Mouse (Mus musculus): Measurements from ENCODE around the gene Hist1h3e. TPM values are rescaled to one million over a fixed set of nuclear protein-coding genes. Genes with fewer than 3 reads are reported as not detected.
"Not testable (repeated sequence)": the region's sequence is repeated elsewhere in the genome, so short reads cannot be mapped to it uniquely, and the experiment has no call there.

Gene Hist1h3e
- polyA plus RNA-seq, 1 experiment from 2014 or later, result 3.5 TPM

DNA sequence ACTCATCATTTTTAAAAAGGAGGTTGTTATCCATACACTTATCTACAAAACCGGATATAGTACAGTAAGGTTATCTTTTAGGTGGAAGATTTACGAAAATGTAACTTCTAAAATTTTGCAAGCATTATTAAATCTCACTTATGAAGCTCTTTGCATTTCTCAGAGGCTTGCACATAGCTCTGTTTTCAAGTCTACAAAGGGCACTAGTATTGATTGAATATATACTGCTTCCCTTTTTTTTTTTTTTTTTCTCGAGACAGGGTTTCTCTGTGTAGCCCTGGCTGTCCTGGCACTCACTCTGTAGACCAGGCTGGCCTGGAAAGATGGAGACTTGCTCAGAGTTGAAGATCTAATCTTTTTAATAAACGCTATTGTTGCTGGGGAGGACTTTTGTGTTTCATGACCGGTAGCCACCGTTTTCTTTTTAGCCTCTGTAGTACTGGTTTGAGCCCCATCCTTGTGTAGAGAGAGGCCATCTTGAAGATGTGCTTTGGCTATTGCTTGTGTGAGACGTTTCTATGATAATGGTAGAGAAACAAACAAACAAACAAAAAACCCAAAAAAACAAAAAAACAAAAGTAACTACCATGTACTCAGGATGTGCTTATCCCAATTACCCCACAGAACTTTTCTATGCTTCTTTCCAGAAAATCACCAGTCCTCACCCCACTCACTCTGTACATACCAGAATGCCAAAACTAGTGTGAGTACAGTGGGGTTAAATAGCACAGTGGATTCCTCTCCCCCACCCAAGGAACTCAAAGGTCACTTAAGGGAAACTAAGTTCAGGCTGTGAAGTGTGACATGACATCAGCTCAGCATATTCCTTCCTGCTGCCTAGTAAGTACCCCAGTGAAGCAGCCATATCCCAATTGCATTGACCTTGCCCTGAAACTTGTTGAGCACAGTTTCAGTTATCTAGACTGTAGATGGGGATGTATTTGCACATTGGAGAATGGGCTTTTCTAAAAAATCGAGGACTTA is 9.9 kb downstream of the Hist1h3e start:
- WGBS, result 53% methylated on average over 8 of the region's 8 CpGs
- Histone ChIP-seq H3K27me3 (replicated peaks) (no peaks in the 10 kb centered on the region), H3K27ac (peak overlapping the region; percentile 92), H3K9ac (0 out of 2 replicates have a peak overlapping the region, but pooled peaks have one; percentile 30), H3K36me3 (no peaks in the 10 kb centered on the region), H3K4me3 (replicated peaks) (peak overlapping the region; percentile 44), H3K4me2 (replicated peaks) (peak overlapping the region; percentile 61), H3K9me3 (no peaks in the 10 kb centered on the region), H3K4me1 (replicated peaks) (peaks cover 3% of the 10 kb centered on the region)
- ATAC-seq, result no peak

DNA sequence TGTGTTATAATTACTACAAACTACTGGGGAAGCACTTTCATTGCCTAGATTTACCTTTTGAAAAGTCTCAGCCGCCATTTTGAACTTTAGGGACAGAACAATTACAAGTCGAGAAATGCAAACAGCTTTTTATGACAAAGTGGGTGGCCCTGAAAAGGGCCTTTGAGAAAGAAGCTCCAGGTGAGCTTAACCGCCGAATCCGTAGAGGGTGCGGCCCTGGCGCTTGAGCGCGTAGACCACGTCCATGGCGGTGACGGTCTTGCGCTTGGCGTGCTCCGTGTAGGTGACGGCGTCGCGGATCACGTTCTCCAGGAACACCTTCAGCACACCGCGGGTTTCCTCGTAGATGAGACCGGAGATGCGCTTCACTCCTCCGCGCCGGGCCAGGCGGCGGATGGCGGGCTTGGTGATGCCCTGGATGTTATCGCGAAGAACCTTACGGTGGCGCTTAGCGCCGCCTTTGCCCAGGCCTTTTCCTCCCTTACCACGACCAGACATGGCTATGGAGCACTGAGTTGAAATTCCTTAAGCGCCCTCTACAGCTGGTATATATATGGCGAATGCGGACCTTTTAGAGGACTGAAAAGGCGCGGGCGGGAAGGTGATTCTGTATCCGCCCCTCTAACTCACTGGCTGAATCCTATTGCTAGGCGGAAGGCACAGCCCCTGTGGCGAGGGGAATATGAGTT is 10.9 kb downstream of the Hist1h3e start, which contains the start of gene Hist1h4f:
Hist1h4f (minus strand) TSS at position 503 of the 689 bp plus-strand sequence.
- peak; percentile 84 for ATAC-seq
- WGBS, result under 1% methylated on average over 47 of the region's 47 CpGs

DNA sequence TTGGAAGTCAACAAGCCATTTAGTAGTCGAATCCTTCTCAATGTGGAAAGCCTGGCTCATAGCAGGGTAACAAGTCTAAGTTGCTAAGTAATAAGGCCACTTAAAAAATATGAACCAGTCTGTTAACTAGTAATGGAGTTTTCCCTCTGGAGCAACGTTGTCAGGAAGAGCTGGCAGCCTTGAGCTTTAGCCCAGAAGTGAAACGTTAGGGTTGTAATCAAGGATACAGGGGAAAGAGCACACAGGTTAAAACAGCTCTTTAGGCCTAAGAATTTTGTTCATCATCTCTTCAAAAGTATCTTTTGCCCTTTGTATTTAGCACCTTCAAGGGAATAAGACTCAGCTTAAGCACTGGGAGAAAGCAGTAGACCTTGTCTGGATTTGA is 11.4 kb downstream of the Hist1h3e start:
- H3K4me1 ChIP-seq (replicated peaks), result no peaks in the 10 kb centered on the region; the same call in 1 of the 2 replicates
- peak overlapping the region; percentile 36 for H3K9ac ChIP-seq
- peak overlapping the region; percentile 61 for H3K4me2 ChIP-seq (replicated peaks)
- H3K4me3 ChIP-seq (replicated peaks), result peak overlapping the region; percentile 44
- WGBS, result 5% methylated on average over 3 of the region's 3 CpGs
- peak overlapping the region; percentile 92 for H3K27ac ChIP-seq
- H3K36me3 ChIP-seq, result no peaks in the 10 kb centered on the region
- ATAC-seq, result no peak
- no peaks in the 10 kb centered on the region for H3K27me3 ChIP-seq (replicated peaks)
- H3K9me3 ChIP-seq, result no peaks in the 10 kb centered on the region

More for the DNA sequence above, 10.9 kb downstream of the Hist1h3e start, which contains the start of gene Hist1h4f:
- H3K9me3 ChIP-seq; H3K4me1 ChIP-seq (replicated peaks); H3K36me3 ChIP-seq; H3K27me3 ChIP-seq (replicated peaks): not testable (repeated sequence)
- Histone ChIP-seq H3K27ac (peak within 1 kb of the TSS; percentile 92), H3K4me3 (replicated peaks) (peak within 1 kb of the TSS; percentile 44), H3K9ac (peak within 1 kb of the TSS; percentile 36), H3K4me2 (replicated peaks) (peak within 1 kb of the TSS; percentile 61)

DNA sequence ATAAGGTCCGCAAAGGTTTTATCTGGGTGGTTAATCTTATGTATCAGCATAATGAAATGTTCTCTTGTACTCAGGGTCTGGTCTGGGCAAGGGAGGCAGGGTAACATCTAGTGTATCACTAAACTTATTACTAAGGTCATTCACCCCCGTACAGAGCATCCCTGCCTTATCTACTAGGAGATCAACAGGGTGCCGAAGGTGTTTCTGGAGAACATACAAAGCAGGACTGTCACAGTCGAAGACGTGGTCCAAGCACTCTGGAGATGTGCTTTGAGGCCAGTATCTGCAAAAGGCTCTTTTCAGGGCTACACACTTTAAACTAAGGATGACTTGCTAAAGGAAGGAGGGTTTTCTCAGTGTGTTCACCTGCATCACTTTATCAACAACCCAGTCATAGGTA is 15.5 kb downstream of the Hist1h3e start:
- H3K27ac ChIP-seq, result no peak overlapping the region
- H3K27me3 ChIP-seq (replicated peaks), result no peaks in the 10 kb centered on the region
- no peak for ATAC-seq
- H3K4me3 ChIP-seq (replicated peaks), result no peak overlapping the region
- no peaks in the 10 kb centered on the region for H3K9me3 ChIP-seq
- H3K36me3 ChIP-seq, result no peaks in the 10 kb centered on the region
- H3K4me1 ChIP-seq (replicated peaks), result no peaks in the 10 kb centered on the region
- H3K9ac ChIP-seq, result no peak overlapping the region
- no peak overlapping the region for H3K4me2 ChIP-seq (replicated peaks)
- 56% methylated on average over 5 of the region's 5 CpGs for WGBS

DNA sequence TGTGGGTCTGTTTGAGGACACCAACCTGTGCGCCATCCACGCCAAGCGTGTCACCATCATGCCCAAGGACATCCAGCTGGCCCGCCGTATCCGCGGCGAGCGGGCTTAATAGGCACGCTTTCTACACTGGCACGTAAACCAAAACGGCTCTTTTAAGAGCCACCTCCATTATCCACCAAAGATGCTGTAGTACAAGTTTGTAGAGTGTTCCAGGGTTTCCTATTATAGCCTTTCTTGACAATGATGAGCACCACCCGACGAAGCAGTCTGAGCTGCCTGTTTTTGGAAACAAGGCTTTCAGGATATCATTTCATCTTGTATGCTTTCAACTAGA is 17.4 kb downstream of the Hist1h3e start:
- 0% methylated on average over 12 of the region's 14 CpGs for WGBS
- Histone ChIP-seq H3K4me2 (replicated peaks) (peak overlapping the region; percentile 50), H3K9ac (0 out of 2 replicates have a peak overlapping the region, but pooled peaks have one; percentile 55), H3K4me3 (replicated peaks) (peak overlapping the region; percentile 44), H3K27ac (peak overlapping the region; percentile 90; the same call in 1 of the 2 replicates)
- not testable (repeated sequence) for H3K9me3 ChIP-seq; H3K27me3 ChIP-seq (replicated peaks); H3K36me3 ChIP-seq; H3K4me1 ChIP-seq (replicated peaks)
- ATAC-seq, result peak; percentile 19; the same call in 1 of the 2 replicates

DNA sequence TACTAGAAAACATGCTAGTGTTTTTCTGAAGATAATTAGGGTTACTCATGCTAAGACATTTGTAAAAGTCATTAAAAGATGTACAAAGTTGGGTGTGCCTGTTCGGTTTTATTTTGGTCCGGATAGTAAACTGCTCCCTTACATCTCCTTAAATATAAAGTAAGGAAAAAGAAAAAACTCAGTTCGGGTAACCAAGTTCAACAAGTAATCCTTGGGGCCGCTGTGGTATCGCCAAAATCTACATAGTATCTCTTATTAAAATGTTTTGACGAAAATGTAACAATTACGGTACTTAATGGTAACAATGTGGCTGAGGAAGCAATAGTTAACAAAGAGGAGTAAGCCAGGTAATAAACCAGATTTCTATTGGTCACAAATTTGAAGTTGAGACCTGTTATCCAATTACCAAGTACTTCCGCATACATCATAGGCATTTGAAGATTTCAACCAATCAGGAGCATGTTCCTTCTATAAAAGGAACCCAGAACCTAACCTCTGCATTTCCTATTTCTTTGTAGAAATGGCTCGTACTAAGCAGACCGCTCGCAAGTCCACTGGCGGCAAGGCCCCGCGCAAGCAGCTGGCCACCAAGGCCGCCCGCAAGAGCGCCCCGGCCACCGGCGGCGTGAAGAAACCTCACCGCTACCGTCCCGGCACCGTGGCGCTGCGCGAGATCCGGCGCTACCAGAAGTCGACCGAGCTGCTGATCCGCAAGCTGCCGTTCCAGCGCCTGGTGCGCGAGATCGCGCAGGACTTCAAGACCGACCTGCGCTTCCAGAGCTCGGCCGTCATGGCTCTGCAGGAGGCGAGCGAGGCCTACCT is 18.0 kb downstream of the Hist1h3e start, which contains the start of gene Hist1h3f:
Hist1h3f (plus strand) TSS at position 88 of the 822 bp plus-strand sequence.
- Histone ChIP-seq H3K9me3 (no peaks in the 10 kb centered on the region), H3K36me3 (no peaks in the 10 kb centered on the region), H3K27ac (peak within 1 kb of the TSS; percentile 90), H3K27me3 (replicated peaks) (no peaks in the 10 kb centered on the region), H3K4me1 (replicated peaks) (0 out of 2 replicates have a peak, but pooled peaks cover 2% of the 10 kb centered on the region), H3K4me2 (replicated peaks) (peak within 1 kb of the TSS; percentile 67), H3K4me3 (replicated peaks) (peak within 1 kb of the TSS; percentile 44), H3K9ac (peak within 1 kb of the TSS; percentile 55)
- peak; percentile 93 for ATAC-seq
- WGBS, result under 1% methylated on average over 24 of the region's 45 CpGs

DNA sequence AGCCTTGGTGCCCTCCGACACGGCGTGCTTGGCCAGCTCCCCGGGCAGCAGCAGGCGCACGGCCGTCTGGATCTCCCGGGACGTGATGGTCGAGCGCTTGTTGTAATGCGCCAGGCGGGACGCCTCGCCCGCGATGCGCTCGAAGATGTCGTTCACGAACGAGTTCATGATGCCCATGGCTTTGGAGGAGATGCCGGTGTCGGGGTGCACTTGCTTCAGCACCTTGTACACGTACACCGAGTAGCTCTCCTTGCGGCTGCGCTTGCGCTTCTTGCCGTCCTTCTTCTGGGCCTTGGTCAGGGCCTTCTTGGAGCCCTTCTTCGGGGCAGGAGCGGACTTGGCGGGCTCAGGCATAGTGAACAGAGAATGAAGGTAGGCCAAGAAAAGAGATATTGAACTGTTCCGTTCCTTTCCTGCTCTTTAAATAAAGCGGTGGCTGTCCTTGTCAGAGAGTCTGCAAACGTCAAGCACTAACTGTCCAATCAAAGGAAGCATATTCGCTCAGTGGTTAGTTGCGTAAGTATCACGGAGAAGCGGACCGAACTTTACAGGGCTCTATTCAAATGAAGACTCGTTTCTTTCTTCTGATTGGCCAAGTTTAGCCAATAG is 19.1 kb downstream of the Hist1h3e start, which contains the start of gene Hist1h2bh:
Hist1h2bh (minus strand) TSS at position 394 of the 609 bp plus-strand sequence.
- H3K36me3 ChIP-seq; H3K9me3 ChIP-seq; H3K27me3 ChIP-seq (replicated peaks); H3K4me1 ChIP-seq (replicated peaks): not testable (repeated sequence)
- peak within 1 kb of the TSS; percentile 44 for H3K4me3 ChIP-seq (replicated peaks)
- H3K4me2 ChIP-seq (replicated peaks), result peak within 1 kb of the TSS; percentile 67
- peak within 1 kb of the TSS; percentile 45 for H3K9ac ChIP-seq
- peak within 1 kb of the TSS; percentile 87 for H3K27ac ChIP-seq
- peak; percentile 95 for ATAC-seq
- under 1% methylated on average over 37 of the region's 42 CpGs for WGBS

DNA sequence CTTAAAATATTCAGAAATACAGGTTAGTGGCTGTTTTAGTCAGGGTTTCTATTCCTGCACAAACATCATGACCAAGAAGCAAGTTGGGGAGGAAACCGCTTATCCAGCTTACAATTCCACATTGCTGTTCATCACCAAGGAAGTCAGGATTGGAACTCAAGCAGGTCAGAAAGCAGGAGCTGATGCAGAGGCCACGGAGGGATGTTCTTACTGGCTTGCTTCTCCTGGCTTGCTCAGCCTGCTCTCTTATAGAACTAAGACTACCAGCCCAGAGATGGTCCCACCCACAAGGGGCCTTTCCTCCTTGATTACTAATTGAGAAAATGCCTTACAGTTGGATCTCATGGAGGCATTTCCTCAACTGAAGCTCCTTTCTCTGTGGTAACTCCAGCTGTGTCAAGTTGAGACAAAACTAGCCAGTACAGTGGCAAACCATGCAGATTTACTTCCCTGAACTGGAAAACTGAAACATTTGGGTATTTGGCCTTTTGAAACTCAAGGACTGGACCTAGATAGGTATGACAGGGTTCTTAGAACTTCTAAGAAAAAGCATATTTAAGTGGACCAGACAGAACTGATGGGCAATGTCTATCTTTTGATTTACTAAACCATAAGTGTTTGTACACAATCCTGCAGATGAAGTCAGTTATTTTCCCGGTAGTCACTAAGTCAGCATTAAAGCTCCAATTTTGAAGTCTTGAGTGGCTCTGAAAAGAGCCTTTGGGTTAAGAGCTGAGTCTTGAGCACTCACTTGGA is 19.8 kb downstream of the Hist1h3e start:
- ATAC-seq; H3K4me1 ChIP-seq (replicated peaks); H3K9me3 ChIP-seq; H3K36me3 ChIP-seq; H3K27me3 ChIP-seq (replicated peaks): not testable (repeated sequence)
- Histone ChIP-seq H3K4me2 (replicated peaks) (peak overlapping the region; percentile 67), H3K9ac (peak overlapping the region; percentile 45), H3K4me3 (replicated peaks) (peak overlapping the region; percentile 44), H3K27ac (peak overlapping the region; percentile 86)
- WGBS, result 12% methylated on average over 3 of the region's 3 CpGs

DNA sequence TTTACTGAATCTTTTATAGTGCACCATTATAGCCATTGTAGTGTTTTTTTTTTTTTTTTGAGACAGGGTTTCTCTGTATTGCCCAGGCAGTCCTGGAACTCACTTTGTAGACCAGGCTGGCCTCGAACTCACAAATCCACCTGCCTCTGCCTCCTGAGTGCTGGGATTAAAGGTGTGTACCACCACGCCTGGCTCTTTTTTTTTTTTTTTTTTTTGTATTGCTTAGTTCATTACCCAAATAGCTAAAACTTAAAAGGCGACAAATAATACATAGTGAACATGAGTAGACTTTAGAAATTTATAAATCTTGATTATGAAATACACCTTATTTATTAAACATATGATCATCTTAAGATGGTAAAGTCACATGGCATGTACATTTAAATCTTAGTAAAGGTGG is 20.7 kb downstream of the Hist1h3e start:
- 0 out of 2 replicates have a peak, but pooled peaks cover 3% of the 10 kb centered on the region for H3K4me1 ChIP-seq (replicated peaks)
- H3K9ac ChIP-seq, result no peak overlapping the region
- no peaks in the 10 kb centered on the region for H3K27me3 ChIP-seq (replicated peaks)
- H3K9me3 ChIP-seq, result no peaks in the 10 kb centered on the region
- no peak overlapping the region for H3K4me2 ChIP-seq (replicated peaks)
- ATAC-seq, result no peak
- WGBS, result 85% methylated on average over 3 of the region's 3 CpGs
- H3K36me3 ChIP-seq, result no peaks in the 10 kb centered on the region
- no peak overlapping the region for H3K4me3 ChIP-seq (replicated peaks)
- H3K27ac ChIP-seq, result no peak overlapping the region

DNA sequence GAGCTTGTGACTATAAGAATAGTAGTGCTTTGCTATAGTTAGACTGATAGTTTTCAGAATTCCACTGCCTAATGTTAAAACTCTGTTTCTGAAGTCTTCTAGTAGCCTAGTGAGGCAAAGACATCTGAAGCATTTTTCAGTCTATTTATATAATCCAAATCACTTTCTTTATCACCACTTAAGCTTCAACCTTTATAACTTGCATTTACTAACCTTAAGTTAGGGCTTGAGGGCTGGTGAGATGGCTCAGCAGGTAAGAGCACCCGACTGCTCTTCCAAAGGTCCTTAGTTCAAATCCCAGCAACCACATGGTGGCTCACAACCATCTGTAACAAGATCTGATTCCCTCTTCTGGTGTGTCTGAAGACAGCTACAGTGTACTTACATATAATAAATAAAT is 22.3 kb downstream of the Hist1h3e start:
- not testable (repeated sequence) for H3K4me2 ChIP-seq (replicated peaks); H3K9me3 ChIP-seq; H3K27ac ChIP-seq; H3K27me3 ChIP-seq (replicated peaks); H3K9ac ChIP-seq; H3K4me3 ChIP-seq (replicated peaks); H3K36me3 ChIP-seq; H3K4me1 ChIP-seq (replicated peaks); ATAC-seq
- WGBS, result 59% methylated on average over 1 of the region's 1 CpGs

DNA sequence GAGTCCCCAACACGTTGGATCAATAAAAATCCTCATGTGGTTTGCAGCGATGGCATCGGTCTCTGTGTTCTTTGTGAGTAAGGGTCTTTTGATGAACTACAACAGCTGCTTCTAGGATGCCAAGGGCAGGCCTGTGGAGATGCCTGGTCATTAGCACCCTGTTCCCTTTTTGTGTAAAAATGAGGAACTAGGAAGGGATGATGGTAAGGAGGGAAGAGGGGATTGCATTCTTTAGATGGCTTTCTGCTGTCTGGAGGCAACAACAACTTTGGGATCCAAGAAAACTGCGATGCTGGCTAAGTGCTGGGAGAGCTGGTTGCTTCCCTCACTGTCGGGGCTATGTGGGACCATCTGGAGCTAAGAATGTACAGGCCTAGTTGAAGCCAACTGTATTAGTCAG is 23.9 kb downstream of the Hist1h3e start:
- H3K9ac ChIP-seq, result no peak overlapping the region
- H3K4me2 ChIP-seq (replicated peaks), result no peak overlapping the region
- no peak overlapping the region for H3K27ac ChIP-seq
- H3K4me3 ChIP-seq (replicated peaks), result no peak overlapping the region
- H3K9me3 ChIP-seq, result no peaks in the 10 kb centered on the region
- no peaks in the 10 kb centered on the region for H3K36me3 ChIP-seq
- 0 out of 2 replicates have a peak, but pooled peaks cover 7% of the 10 kb centered on the region for H3K4me1 ChIP-seq (replicated peaks)
- 73% methylated on average over 5 of the region's 5 CpGs for WGBS
- no peak for ATAC-seq
- no peaks in the 10 kb centered on the region for H3K27me3 ChIP-seq (replicated peaks)
